Mouse (Mus musculus): ENCODE results near the gene Nipal1. TPM values are rescaled to one million over a fixed set of nuclear protein-coding genes. Genes with fewer than 3 reads are reported as not detected.

Nipal1 gene
- total RNA-seq (2021) = under 1 TPM; 0.78 to 0.81 TPM
- long read RNA-seq, experiment 1, full-length matches to known transcripts = 2 of 3 reads
- long read RNA-seq, experiment 1, partial matches to known transcripts = 0 of 3 reads
- long read RNA-seq, experiment 1, other reads (novel, unspliced or antisense) = 1 of 3 reads
- long read RNA-seq, experiment 2, partial matches to known transcripts = 0 of 1 reads
- long read RNA-seq, experiment 2, other reads (novel, unspliced or antisense) = 0 of 1 reads

- DNase-seq (ENCODE audit: low spot score in 2 of 2) = peak; percentile 25 to 58
These were observed at the start of gene Nipal1 for GRCm38 (mm10) chr5:72647418-72647907. Gene Nipal1, plus strand, starts transcription at chr5:72647795.

- peak in 1 of 2 experiments; percentile 25 for DNase-seq (ENCODE audit: low spot score in 2 of 2)
These were observed 46.6 kb upstream of the Nipal1 start for GRCm38 (mm10) chr5:72601006-72601405.

GRCm38 (mm10) chr5:72603138-72603537, 44.5 kb upstream of the Nipal1 start:
- no peak for DNase-seq (ENCODE audit: low spot score in 2 of 2)

GRCm38 (mm10) chr5:72617413-72617812, 30.2 kb upstream of the Nipal1 start:
- DNase-seq (ENCODE audit: low spot score in 2 of 2) = no peak

- DNase-seq (ENCODE audit: low spot score in 2 of 2) = no peak
These were observed 26.6 kb upstream of the Nipal1 start for GRCm38 (mm10) chr5:72621022-72621421.

- DNase-seq (ENCODE audit: low spot score in 2 of 2) = no peak
These were observed 17.6 kb upstream of the Nipal1 start for GRCm38 (mm10) chr5:72630026-72630425.

GRCm38 (mm10) chr5:72634791-72635271, 12.8 kb upstream of the Nipal1 start:
- DNase-seq (ENCODE audit: low spot score in 2 of 2) = no peak

GRCm38 (mm10) chr5:72636122-72636521, 11.5 kb upstream of the Nipal1 start:
- DNase-seq (ENCODE audit: low spot score in 2 of 2) = no peak

GRCm38 (mm10) chr5:72636576-72636975, 11.0 kb upstream of the Nipal1 start:
- no peak for DNase-seq (ENCODE audit: low spot score in 2 of 2)

GRCm38 (mm10) chr5:72640072-72640471, 7.5 kb upstream of the Nipal1 start:
- DNase-seq (ENCODE audit: low spot score in 2 of 2) = no peak

GRCm38 (mm10) chr5:72643655-72644054, 3.9 kb upstream of the Nipal1 start:
- no peak for DNase-seq (ENCODE audit: low spot score in 2 of 2)

- no peak for DNase-seq (ENCODE audit: low spot score in 2 of 2)
These were observed 3.4 kb upstream of the Nipal1 start, which contains the start of gene Cnga1 for GRCm38 (mm10) chr5:72644175-72644574. Gene Cnga1, minus strand, starts transcription at chr5:72644275.

GRCm38 (mm10) chr5:72646131-72646530, 1.5 kb upstream of the Nipal1 start:
- no peak for DNase-seq (ENCODE audit: low spot score in 2 of 2)

- DNase-seq (ENCODE audit: low spot score in 2 of 2) = no peak
These were observed 599 bp upstream of the Nipal1 start for GRCm38 (mm10) chr5:72646996-72647395.

GRCm38 (mm10) chr5:72647958-72648595, 482 bp downstream of the Nipal1 start:
- DNase-seq (ENCODE audit: low spot score in 2 of 2) = no peak

- DNase-seq (ENCODE audit: low spot score in 2 of 2) = no peak
These were observed 1.6 kb downstream of the Nipal1 start for GRCm38 (mm10) chr5:72648987-72649735.

GRCm38 (mm10) chr5:72653068-72653674, 5.6 kb downstream of the Nipal1 start:
- no peak for DNase-seq (ENCODE audit: low spot score in 2 of 2)

- DNase-seq (ENCODE audit: low spot score in 2 of 2) = no peak
These were observed 8.7 kb downstream of the Nipal1 start for GRCm38 (mm10) chr5:72656270-72656791.

- DNase-seq (ENCODE audit: low spot score in 2 of 2) = no peak
These were observed 10.8 kb downstream of the Nipal1 start for GRCm38 (mm10) chr5:72658375-72658774.

- no peak for DNase-seq (ENCODE audit: low spot score in 2 of 2)
These were observed 13.6 kb downstream of the Nipal1 start for GRCm38 (mm10) chr5:72661051-72661781.
